Mouse (Mus musculus) retina, embryonic 14.5 days (tissue): ENCODE results near the gene Gpatch2.
A peak's percentile ranks its signal among the peaks of the same experiment; 100 is the strongest.

ENCODE experiments used
- DNase-seq: peaks from one replicate; pipeline ENCODE4 v3.0.0-alpha.2; 2015; ENCODE audit warnings: low spot score

Gpatch2 gene

DNA sequence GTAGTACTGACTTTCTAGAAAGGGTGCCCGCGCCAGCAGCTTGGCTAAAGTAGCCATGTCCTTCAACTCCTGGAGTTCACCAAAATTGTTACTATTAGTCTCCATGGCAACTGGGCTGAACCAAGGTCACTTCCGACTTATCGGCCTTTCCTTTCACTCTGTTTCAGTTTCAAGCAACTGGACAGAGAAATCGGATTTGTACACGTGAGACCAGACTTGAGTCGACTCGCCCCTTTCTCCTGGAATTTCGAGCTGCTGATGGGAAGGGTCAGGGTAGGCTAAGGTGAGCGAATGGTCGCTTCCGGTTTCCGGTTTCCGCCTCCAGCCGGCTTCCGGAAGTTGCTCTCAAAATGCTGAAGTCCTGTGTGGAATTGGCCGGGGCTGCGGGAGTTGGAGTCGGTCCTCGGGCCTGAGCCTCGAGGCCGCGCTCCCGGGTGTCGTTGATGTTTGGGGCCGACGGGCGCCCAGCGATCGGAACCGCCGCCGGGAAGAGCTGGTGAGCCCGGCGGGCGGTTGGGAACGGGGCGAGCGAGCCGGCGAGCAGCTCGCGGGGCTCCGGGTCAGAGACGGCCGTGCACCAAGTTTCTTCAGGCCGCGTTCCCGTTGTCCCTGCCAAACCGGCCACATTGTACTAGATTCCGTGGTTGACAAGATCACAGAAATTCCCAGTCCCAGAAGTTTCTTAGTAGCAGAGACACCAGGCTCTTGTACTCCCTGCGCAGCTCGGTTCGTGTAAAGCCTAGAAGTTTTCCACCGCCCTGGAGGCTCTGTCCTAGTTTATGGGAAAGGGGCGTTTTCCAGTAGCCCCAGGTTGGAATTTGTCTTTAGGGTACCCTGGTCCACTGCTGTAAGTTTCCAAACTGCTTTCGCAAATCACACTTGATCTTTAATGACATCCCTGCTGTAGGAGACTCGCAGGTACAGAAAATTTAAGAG is at the start of gene Gpatch2, which contains the start of gene Spata17:
Gene Gpatch2, plus strand, starts transcription at position 328 of the 936 bp plus-strand sequence.
Gene Spata17, minus strand, starts transcription at position 285 of the 936 bp plus-strand sequence.
- peak; percentile 87 for DNase-seq

DNA sequence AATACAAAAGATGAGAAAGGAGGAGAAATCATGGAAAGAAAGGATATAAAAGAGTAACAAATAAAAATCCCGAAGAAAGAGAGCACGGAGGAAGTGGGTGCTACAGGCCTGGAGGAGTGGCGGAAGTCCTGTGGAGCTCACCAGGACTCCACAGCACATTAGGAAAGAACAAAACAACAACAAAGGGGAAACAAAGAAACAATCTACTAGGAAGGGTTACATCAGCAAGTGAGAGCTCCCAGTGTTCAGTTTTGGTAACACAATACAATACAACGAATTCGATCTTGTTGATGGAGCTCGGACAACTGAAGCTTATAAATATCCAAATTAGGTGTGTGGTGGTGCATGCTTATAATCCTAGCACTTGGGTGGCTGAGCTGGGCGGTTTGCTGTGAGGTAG is 45.7 kb upstream of the Gpatch2 start:
- DNase-seq, result no peak

DNA sequence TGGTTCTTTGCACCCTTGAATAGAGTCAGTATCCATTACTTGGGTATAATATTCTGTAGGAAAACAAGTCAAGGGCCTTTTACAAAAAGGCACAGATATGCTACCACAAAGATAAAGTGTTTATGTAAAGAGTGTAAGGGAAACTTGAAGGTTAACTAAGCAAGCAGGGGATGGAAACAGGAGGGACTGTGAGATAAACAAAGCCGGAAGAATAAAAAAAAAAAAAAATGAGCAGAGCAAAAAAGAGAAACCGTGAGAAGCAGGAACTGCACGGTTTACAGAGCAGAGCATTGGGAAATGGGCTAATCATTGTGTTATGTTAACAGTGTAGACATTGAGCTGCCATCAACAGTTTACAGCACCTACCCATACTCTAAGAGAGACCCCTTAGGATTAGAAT is 44.9 kb upstream of the Gpatch2 start:
- no peak for DNase-seq

DNA sequence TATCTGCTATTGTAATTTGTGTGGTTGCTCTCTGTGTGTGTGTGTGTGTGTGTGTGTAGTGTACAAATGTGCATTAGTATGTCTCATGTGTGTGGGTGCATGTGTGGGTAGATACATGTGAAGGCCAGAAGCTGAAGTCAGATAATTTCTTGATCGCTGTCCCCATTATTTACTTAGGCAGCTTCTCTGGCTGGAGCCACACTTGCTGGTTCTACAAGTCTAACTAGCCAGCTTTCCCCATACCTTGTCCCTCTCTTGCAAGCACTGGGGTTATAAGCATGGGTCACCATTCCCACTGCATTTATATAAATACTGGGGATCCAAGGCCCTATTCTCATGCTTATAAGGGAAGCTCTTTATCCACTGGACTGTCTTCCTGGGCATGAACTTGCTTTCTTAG is 39.3 kb upstream of the Gpatch2 start:
- no peak for DNase-seq

DNA sequence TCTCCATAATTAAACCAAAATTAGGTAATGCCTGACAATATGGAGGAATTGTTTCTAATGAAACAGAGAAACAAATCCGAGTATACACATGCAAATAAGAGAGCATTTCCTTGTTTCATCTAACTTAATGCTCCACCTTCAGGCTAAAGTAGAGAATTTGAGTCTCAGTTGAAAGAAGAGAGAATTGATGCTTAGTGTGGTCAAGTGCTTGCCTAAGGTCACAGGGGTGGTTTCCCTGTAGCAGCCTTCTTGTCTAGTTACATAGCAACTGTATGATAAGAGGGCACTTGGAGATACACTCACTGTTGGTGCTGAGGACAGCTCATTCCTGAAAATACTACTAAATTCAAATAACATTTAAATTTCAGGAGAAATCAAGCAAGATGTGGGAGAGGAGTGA is 36.8 kb upstream of the Gpatch2 start:
- DNase-seq, result no peak

DNA sequence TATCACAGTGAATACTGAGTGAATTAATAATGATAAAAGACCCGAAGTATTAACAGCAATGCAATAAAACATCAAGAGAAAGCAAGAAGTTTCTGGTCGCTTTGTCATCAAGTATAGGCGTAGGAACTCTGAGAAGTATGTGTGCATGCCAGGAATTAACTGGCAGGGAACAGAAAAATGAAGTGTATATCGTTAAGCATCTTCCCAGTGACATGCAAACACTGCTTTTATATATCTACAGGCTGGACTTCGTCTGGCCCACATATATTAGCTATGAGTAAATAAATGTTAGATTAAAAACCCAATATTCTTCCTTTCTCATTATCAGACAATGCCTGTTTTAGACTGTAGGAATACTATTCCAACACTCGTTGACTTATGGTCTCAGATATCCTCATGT is 9.8 kb upstream of the Gpatch2 start:
- no peak for DNase-seq

DNA sequence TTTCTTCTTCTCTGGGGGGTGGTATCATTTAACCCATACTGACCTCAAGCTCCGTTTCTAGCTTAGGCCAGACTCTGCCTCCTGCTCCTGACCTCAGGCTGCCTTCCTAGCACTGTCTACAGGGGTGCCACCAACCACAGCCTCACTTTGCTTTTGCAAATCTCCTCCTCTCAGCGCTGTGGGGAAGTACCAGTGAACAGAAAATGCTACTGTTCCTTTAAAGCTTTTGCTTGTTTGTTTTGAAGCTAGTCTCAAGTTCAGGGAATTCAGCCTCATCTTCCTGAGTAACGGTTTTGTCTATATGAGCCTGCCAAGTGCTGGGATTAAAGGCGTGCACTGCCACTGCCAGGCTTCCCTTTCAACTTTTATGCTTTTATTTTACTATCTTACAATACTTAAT is 5.8 kb upstream of the Gpatch2 start:
- DNase-seq, result no peak

DNA sequence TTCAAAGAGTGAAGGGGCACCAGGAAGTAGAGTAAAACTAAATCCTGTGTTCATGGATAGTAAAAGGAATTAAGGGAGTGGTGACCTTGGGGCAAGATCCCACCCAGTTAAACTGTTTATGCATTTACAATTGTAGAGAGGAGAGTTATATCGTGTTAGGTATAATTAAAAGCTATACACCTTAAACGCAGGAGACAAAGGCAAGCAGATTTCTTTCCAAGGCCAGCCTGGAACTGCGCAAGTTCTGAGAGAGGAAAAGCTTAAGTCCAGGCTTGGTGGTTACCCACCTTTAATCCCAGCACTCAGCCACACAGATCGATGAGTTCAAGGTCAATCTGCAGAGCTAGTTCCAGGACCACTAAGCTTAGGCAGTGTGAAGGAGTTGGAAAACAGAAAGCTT is 4.6 kb upstream of the Gpatch2 start:
- DNase-seq, result no peak

DNA sequence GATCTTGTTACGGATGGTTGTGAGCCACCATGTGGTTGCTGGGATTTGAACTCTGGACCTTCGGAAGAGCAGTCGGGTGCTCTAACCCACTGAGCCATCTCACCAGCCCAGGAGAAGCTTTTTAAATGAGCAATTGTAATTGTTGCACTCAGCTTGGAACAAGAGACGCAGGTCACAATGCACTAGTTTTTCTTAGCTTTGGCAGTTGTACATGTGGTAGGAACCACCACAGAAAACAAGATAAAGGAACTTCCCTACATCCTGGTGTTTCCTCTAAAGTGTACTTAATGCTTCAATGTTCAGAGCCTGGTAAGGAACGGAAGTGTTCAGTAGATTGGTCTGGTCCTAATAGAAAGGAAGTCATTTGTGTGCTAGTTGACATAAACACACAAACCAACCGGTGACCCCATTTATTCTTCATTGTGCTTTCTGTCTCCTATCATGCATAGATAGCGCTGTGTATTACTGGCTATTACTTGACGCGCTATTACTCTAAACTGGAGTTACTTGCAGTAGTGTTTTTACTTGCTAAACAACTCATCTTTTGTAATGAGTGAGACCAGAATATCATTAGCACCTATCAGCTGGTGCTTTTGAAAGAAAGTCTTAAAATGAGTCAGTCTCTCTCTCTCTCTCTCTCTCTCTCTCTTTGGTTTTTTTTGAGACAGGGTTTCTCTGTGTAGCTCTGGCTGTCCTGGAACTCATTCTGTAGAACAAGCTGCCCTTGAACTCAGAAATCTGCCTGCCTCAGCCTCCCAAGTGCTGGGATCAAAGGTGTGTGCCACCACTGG is 1.5 kb downstream of the Gpatch2 start:
- no peak for DNase-seq

DNA sequence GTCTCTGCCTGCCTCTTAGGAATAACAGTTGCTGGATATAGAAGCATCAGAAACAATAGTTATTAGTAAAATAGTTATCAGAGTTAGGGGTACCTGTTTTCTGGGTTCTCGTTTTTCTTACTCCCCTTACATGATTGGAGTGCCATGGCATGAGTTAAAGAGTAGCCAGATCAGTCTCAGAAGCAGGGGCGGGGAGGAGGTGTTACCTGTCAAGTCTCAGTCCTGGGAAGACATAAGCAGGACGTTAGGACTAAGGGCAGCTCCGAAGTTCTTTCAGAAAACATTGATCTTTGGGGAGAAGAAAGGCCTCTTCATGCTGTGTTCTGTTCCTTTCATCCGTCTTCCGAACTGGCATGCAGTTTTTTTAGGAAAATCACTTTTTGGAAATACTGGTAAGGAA is 5.4 kb downstream of the Gpatch2 start:
- DNase-seq, result no peak

DNA sequence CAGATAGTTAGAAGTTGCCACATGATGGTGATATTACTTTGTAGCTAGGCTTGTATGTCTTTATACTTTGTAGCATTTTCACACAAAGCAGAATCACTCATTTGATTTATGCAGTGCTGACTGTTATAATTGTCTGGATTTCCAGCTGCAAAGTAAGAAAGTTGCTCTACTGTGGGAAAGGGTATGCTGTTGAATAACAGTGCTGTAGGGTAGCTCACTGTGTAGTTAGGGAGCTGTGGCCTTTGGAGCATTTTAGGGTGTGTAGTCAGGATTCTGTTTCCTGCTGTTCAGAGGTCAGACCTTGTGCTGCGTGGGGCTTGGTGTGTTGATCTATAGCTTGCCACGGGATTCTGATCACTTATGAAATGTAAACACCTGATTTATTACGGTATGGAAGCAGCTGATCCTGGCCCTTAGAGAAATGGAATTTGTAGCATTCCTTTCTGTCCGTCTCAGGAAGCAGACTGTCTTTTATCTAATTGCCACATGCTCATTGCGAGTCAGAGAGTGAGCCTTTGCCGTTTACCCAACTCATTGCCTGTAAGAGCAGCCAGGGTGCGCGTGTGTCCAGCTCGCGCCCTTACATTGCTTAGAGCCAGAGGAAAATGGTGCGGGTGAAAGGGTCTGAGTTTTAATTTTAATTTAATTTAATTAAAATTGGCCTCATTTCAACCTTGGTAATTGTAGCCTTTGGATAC is 11.2 kb downstream of the Gpatch2 start:
- no peak for DNase-seq

DNA sequence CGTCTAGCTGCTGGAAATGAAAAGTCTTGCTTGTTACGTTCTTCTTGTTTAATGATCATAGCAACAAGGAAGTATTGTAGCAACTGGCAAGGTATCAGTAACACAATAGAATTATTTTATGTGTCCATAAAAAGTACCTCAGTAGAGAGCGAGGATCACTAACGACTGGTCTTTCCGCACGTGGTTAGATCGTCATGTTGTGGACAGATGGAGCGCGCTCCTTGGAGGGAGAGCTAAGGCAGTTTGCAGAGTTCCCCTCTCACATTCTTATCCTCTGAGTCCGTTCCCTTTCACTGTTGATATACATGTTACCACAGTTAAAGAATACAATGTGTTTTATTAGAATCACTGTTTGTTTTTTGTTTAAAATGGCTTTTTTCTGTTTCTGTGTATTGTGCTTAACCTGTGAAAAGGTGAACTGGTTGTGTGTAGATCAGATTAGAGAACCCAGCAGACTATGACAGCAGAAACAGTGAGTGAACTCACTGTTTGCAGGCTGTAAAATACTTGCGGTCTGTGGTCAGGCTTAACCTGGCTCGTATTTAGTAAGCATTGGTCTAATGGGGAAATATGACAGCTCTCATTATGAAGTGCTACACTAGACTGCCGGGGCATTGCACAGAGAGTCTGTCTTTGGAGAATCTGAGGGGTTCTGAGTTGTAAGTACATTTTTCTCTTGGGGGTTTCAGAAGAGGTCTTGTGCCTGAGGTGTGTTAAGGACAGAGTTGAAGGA is 13.3 kb downstream of the Gpatch2 start:
- no peak for DNase-seq

DNA sequence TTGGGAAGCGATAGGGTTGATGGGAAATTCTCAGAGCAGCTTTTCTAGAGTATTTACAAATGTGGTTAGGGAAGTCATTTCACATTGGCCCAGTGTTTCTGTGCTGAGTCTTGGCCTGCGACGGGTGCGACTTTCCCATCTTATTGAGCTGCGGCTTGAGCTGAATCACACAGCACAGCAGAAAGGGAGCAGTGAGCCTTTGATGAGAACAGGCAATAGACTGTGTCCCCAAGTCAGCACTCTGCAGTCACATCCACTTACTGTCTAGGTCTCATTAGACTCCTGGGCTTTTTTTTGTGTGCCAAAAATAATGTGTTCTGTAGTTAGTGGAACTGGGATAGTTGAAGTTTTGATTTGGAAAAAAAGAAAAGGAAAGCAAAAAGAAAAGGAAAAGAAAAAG is 14.9 kb downstream of the Gpatch2 start:
- no peak for DNase-seq

DNA sequence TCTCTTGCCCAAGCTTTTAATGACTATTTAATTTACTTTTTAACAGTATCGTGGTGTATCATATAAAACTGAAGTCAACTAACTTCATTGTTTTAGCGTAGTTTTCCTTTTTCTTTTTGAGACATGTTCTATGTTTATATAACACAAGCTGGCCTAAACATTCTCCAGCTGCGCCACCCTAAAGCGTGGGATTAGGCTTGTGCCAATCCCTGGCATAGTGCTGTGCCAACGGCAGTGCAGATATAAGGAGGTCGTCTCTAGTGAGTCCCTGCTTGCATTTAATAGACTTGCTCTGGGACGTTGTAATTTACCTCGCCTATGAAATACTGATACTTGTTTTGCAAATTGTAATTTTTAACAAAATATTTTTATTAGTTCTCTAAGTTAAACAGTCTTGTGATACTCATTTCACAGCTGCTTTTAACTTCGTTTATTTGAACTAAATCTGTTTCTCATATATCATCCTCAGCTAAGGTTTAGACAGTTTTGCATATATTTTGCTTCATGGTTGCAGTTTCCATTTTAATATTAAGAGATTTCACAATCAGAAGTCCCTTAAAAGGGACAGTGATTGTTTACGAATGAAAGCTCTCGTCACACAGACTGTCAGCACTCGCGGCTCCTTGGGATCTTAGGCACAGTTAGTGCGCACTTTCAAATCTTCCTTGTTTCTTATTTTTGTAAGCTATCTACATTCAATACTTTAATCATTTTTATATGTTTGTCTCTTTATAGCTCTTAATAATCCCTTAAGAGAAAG is 17.1 kb downstream of the Gpatch2 start:
- no peak for DNase-seq

DNA sequence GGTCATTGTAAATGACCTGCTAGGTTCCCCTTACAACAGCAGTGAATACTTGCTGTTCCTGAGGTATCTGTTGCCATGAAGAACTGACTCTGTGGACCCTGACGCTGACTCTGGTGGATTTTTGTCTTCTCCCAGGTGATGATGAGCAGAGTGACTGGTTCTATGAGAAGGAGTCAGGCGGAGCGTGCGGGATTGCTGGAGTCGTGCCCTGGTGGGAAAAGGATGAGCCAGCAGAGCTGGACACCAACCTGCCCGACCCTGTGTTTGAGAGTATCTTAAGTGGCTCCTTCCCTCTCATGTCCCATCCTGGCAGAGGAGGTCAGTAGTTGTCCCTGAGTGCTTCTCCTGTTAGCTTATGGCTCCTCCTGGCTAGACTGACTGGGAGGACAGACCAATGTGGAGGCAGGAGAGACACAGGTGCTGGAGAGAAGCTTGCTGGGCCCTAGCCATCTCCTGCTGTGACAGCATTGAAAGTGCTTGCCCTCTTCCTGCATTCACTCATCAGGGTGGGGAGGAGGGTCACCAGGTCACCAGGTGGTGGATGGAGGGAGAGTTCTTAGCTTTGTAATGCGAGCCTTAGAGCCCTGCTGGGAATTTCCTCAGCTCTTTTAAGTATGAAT is 17.8 kb downstream of the Gpatch2 start:
- DNase-seq, result no peak

DNA sequence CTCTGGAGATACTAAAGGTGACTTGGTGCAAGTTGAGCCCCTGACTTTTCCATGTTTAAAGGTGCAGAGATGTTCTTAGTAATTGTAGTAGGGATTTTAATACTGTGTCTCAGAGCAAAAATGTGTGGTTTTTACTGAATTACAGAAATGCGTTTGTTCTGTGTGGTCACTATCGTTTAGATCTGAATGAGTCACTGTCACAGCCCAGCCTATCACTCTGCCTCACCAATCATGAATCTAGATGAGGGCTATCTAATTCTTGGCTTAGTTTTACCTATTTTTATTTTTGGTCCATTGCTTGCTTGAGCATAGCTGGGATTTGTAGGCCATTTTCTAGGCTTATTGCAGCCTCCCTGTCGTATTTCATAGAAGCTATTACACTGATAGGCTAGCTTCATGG is 19.9 kb downstream of the Gpatch2 start:
- DNase-seq, result no peak

DNA sequence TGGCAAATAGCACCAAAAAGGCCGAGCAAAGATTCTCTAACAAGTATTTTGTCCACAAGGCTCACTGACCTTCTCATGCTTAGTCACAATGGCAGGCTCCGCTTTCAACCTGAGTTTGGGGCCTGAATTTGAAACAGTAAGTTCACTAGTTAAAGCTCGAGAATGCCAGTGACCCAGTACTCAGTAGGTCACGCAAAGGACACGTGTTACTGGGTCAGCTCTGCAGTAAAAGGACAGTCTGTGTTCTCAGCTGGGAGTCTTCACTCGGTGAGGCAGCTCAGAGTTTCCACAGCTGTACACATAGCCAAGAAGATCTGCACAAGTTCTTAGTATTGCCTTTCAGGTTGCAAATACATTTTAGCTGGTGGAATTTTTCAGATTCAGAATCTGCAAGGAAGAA is 21.0 kb downstream of the Gpatch2 start:
- DNase-seq, result no peak

DNA sequence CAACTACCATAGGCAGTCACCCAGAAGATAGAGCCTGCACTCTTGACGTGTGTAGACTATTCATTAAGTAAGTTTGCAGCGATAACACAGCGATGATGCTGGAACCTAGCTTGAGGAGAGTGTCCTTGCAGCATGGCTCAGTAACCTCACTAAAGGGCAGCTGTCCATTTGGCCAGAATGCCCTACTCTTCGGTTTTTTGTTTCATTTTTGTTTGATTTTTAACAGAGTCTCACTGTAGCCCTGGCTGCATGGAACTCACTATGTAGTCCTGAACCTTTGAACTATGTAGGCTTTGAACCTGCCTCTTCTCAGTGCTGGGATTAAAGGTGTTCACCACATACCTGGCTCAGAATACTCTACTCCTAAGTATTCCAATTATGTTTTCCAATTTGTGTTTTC is 22.8 kb downstream of the Gpatch2 start:
- no peak for DNase-seq

DNA sequence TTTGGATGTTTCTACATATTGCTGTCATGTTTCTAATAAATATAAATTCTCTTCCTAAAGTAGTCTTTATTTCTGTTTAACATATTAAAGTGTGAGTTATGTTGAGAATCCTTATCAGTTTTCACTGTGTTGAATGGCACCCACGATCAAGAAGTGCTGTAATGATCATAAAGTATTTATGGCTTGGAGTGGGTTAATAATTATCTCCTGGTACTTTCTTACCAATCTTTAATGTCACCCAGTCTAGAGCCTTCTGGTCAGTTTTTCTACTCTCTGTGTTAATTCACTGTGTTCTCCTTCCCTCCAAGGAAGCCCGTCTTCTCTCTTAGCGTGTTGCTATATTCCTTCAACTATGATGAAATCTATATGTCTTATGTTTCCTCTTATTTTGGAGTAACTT is 25.0 kb downstream of the Gpatch2 start:
- DNase-seq, result no peak

DNA sequence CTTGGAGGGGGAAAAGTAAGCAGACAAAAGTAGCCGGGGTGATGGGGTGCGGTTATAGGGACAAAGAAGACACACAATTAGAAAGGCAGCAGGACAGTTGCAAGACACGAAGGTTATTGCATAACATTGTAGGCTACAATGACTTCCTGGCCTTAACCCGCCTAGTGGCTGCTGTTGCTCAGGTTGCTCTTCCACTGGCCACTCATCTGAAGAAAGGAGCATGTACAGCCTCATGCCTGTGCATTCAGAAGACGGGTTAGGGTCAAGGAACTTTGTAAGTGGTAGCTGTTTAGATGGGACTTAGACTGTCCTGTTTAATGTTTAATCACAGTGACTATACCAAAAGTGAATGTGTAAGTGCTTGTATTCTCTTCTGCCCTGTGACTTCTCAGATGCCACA is 26.0 kb downstream of the Gpatch2 start:
- no peak for DNase-seq

DNA sequence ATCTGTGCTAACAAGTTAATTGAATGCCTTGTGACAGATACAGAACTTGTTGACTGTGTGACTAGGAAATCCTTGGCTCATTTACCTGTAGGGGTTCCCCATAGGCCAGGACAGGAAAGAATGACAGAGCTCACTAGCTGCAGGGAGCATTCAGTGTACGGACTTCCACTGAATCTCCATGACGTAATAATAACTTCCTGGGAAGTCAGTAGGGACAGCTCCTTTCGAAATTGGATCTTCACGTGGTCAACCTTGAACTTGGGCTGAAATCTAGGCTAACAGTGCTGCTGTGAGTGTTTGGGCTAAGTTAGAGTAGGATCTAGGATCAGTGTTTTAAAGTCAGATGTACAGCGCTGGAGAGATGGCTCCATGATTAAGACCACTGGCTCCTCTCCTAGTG is 29.4 kb downstream of the Gpatch2 start:
- DNase-seq, result no peak
